Mouse (Mus musculus) embryo, embryonic 10 days (tissue): Measurements from ENCODE around the gene Smad6.

Experiments used
- DNase-seq: peaks from one replicate; pipeline ENCODE4 v3.0.0-alpha.2; 2015; ENCODE audit warnings: low spot score

The Smad6 gene

GRCm38 (mm10) chr9:64021319-64021850 is 474 bp downstream of the Smad6 start:
- peak; percentile 62 for DNase-seq

GRCm38 (mm10) chr9:64020606-64021318 is 1.1 kb downstream of the Smad6 start:
- DNase-seq: peak; percentile 47

DNA sequence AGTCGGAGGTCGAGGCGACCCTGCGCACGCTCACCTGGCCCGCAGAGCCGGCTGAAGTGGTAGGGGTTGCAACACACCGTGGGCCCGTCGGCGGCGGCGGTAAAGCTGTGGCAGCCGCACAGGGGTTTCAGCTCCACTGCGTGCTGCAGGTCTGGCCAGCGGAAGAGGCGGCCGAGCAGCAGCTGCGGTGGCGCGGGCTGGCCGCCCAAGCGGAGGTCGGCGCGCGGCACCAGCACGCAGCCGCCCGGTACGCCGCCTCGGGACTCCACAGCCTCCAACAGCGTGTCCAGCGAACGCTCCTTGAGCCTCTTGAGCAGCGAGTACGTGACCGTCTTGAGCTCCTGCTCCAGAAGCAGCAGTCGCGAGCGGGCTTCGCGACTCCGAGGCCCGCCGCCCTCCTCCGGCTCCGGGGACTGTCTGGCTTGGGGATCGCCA is 1.7 kb downstream of the Smad6 start:
- DNase-seq: peak; percentile 50

GRCm38 (mm10) chr9:64019036-64019886 is 2.6 kb downstream of the Smad6 start:
- no peak for DNase-seq

- peak; percentile 89 for DNase-seq
These were observed 3.7 kb downstream of the Smad6 start for GRCm38 (mm10) chr9:64017861-64018793.

DNA sequence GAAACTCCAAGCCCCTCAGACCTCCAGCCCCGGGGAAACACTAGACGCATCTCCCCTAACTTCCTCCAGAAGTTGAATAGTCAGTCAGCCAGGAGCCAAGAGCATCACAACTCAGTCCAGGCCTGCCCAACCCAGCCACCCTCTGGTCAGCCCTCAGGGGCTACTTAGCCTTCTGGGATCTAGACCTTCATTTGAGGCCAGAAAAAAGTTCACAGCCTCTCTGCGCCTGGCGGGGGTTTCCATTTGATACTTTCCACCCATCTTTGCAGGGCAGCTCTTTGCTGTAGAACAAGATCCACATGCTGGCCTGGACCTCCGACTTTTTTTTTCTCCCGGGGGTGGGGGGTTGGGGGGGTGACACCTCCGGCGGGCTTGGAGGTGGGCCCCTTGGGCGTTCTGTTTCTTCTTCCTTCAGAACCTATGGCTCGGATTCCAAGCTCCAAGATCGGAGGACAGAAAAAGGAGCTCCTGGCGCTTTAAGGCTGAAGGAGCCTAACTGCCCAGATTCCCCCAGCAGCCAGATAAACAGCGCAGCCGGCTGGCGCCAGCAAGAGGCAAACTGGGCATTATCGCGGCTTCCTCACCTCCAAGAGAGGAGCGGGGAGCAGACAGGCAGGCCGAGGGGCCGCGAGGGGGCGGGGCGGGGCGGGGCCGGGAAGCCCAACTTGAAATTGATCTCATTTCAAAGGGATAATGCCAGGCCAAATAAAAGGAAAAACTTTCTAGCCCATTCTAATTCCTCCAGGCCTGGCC is 5.0 kb downstream of the Smad6 start:
- peak; percentile 87 for DNase-seq

DNA sequence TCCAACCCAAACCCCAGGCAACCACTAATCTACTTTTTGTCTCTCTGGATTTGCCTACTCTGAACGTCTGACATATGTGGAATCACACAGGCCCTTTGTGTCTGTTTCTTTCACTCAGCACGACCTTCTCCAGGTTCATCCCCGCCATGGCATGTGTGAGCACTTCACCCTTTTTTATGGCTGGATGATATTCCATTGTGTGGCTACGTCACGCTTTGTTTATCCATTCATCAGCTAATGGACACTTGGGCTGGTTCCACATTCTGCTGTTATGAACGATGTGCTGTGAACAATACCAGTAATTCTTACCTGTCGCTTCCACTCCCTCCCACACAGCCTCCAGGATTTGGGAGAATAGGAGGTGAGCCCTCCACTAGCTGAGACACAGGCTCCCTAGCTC is 5.8 kb downstream of the Smad6 start:
- DNase-seq: no peak

- DNase-seq: no peak
These were observed 7.1 kb downstream of the Smad6 start for GRCm38 (mm10) chr9:64014801-64015200.

DNA sequence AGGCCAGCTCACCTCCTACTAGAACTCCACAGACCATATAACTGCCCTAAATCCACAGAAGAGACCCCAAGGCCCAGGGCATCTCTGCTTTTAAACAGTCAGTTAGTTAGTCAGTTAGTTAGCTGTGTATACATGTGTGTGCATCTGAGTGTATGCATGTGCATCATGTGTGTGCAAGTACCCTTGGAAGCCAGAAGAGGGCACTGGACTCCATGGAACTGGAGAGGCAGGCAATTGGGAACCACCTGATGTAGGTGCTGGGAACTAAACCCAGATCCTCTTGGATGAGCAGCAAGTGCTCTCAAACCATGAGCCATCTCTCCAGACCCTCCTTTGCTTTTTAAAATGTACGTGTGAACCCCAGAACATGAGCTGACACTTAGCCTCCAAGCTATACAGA is 10.5 kb downstream of the Smad6 start:
- no peak for DNase-seq

GRCm38 (mm10) chr9:64002981-64003380 is 18.9 kb downstream of the Smad6 start:
- no peak for DNase-seq

DNA sequence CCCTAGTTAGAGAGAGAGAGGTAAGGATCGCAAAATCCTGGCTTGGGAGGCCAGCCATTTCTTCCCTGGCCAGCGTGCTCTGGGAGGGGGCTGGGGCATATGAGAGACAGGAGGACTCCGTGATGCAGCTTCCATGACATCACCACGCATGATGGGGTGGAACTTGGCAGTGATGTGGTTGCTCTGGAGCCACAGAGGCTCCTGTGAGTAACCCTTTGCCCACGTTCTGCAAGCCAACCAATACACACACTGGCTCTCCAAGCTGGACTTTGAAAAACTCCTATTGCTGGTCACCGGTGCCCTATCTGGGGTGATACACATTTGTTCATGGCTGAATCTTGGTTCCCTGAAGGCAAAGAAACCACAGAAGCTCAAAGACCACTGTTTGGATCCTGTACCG is 20.8 kb downstream of the Smad6 start:
- DNase-seq: no peak

DNA sequence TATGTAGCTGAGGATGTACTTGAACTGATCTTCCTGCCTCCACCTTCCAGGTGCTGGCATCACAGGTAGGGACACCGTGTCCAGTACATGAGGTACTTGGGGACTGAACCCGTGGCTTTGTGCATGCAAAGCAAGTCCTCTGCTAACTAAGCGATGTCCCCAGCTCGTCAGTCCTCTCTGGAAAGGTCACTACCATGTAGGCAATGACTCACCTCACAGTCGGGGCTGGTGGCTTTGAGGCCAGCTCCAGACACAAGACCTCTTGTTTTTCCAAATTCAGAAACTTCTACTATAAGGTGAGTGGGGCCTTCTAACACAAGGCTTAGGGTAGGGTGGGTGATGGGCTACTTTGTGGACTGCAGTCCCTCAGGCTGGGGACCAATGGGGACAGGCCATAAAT is 21.8 kb downstream of the Smad6 start:
- no peak for DNase-seq

DNA sequence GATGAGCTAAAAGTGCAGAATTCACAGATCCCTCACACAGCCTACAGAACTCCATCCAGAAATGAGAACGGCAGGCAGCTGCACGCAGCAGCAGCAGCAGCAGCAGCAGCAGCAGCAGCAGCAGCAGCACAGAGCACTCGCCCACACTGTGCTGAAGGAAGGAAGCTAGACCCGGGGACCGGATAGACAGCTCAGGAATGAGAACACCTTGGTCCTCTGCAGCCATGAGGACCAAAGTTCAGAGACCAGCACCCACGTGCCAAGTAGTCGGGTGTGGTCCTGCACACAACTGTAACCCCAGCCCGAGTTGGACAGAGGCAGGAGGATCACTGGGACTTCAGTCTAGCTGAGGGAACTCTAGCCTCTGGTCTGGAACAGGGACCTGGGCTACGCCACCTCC is 22.7 kb downstream of the Smad6 start:
- no peak for DNase-seq

DNA sequence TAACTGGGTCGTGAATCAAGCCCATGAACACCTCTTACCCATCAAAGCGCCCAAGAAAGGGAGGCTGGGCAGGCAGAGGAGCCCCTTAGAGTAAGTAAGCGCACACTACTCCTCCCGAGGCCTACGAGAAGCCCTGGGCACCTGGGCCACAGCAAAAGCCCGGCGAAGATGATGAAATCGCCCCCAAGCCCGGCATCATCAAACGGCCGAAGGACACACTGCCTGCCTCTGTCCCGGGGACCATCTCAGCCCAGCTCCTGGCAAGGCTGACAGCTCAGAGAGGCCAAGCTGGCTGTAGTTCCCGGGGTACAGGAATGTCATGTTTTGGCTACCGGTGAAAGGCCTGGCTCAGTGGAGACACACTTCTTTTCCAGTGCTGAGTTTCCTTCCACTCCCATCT is 23.8 kb downstream of the Smad6 start:
- DNase-seq: no peak

DNA sequence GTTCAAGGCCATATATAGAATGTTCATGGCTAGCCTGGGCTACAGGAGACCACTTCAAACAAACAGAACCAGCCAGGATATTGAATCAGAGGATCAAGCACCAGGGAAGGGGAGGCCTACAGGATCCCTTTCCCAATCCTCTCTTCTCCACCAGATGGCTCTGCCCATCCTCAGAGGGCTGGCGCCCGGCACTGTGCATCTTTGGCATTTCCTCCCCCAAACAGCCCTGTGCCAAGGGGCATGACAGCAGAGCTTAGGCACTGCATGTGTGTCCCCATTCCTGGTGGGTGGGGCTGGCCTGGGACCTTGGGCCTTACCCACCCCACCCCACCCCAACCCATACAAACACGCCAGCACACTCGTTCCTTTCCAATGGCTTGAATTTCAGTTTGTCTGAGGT is 24.4 kb downstream of the Smad6 start:
- DNase-seq: no peak

- DNase-seq: no peak
These were observed 28.6 kb downstream of the Smad6 start for GRCm38 (mm10) chr9:63993256-63993655.

- DNase-seq: no peak
These were observed 29.1 kb downstream of the Smad6 start for GRCm38 (mm10) chr9:63992761-63993160.

DNA sequence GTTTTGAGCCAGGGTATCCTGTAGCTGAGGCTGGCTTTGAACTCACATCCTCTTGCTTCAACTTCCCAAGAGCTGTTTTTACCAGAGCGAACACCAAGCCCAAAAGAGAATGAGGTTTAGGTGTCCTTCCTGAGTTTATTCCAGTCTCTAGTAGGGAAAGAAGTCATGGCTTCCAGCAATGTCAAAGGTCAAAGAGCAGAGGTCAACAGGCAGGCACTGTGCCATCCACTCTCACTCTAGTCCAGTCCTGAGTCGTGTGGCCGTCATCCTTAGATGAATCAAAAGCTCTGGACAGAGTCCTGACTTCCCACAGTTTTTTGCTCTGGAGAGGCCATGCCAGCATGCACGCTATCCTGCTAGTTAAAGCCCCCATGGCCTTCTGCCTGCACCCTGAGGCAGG is 30.7 kb downstream of the Smad6 start:
- DNase-seq: peak; percentile 58

DNA sequence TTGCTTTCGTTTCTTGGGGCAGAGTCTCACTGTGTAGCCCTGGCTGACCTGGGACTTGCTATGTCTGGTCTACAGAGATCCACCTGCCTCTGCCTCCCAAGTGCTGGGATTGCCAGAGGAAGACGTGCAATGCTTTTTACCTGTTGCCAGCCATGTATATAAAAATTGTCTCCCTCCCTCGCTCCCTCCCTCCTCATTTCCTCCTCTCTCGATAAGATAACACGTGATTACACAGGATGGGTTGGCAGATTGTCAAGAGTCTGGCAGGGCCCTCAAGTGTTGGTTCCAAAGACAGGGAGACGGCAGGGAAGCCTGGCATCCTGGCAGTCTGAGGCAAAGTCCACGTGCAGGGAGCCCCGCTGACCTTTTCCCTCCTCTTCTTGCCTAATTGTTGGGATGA is 32.2 kb downstream of the Smad6 start:
- DNase-seq: no peak

- DNase-seq: no peak
These were observed 32.6 kb downstream of the Smad6 start for GRCm38 (mm10) chr9:63989214-63989613.

GRCm38 (mm10) chr9:63985125-63985524 is 36.7 kb downstream of the Smad6 start:
- no peak for DNase-seq
